Mouse (Mus musculus): ENCODE data around the gene Slc8b1. TPM values are rescaled to one million over a fixed set of nuclear protein-coding genes. Genes with fewer than 3 reads are reported as not detected.

The Slc8b1 gene
- 1.6 and 2.1 TPM in 2 replicates for polyA plus RNA-seq (2014; fragmentation: Nextera tagmentation; extraction: Ambion mirVana)

- H3K4me1 ChIP-seq (ENCODE audit: control insufficient read depth, insufficient read depth, low read length): peaks cover 12% of the 10 kb centered on the region; the same call in 1 of the 2 replicates
- H3K4me3 ChIP-seq (ENCODE audit: low read depth, low read length): peak within 1 kb of the TSS; percentile 55
- H3K27me3 ChIP-seq (ENCODE audit: control insufficient read depth, insufficient read depth, low read length): 0 out of 2 replicates have a peak, but pooled peaks cover 4% of the 10 kb centered on the region
- H3K27ac ChIP-seq (ENCODE audit: low read depth, low read length): no peak within 1 kb of the TSS
- peak within 1 kb of the TSS; percentile 67 for H3K9ac ChIP-seq (ENCODE audit: low read depth, low read length)
- peak; percentile 87 for ATAC-seq (replicated peaks; ENCODE audit: insufficient number of reproducible peaks, low FRiP score, low TSS enrichment)
- H3K9me3 ChIP-seq (replicated peaks; ENCODE audit: control insufficient read depth, low read length): no peaks in the 10 kb centered on the region
- H3K4me2 ChIP-seq: peak within 1 kb of the TSS; percentile 82
- no peaks in the 10 kb centered on the region for H3K36me3 ChIP-seq (ENCODE audit: control insufficient read depth, insufficient read depth, low read length)
- 2% methylated on average over 36 of the region's 36 CpGs for WGBS (ENCODE audit: insufficient replicate concordance)
These were observed at the start of gene Slc8b1 for GRCm38 (mm10) chr5:120510982-120511642. Gene Slc8b1 (plus strand): TSS chr5:120511168.

- WGBS (ENCODE audit: insufficient replicate concordance): 76% methylated on average over 15 of the region's 15 CpGs
- H3K4me2 ChIP-seq: no peak overlapping the region
- H3K27me3 ChIP-seq (ENCODE audit: control insufficient read depth, insufficient read depth, low read length): peaks cover 25% of the 10 kb centered on the region
- no peaks in the 10 kb centered on the region; the same call in 1 of the 2 replicates for H3K9me3 ChIP-seq (replicated peaks; ENCODE audit: control insufficient read depth, low read length)
- no peak overlapping the region for H3K27ac ChIP-seq (ENCODE audit: low read depth, low read length)
- no peak overlapping the region for H3K4me3 ChIP-seq (ENCODE audit: low read depth, low read length)
- no peak for ATAC-seq (replicated peaks; ENCODE audit: insufficient number of reproducible peaks, low FRiP score, low TSS enrichment)
- H3K4me1 ChIP-seq (ENCODE audit: control insufficient read depth, insufficient read depth, low read length): peaks cover 3% of the 10 kb centered on the region
- H3K36me3 ChIP-seq (ENCODE audit: control insufficient read depth, insufficient read depth, low read length): no peaks in the 10 kb centered on the region
- no peak overlapping the region for H3K9ac ChIP-seq (ENCODE audit: low read depth, low read length)
These were observed 49.1 kb upstream of the Slc8b1 start for GRCm38 (mm10) chr5:120461902-120462301.

DNA sequence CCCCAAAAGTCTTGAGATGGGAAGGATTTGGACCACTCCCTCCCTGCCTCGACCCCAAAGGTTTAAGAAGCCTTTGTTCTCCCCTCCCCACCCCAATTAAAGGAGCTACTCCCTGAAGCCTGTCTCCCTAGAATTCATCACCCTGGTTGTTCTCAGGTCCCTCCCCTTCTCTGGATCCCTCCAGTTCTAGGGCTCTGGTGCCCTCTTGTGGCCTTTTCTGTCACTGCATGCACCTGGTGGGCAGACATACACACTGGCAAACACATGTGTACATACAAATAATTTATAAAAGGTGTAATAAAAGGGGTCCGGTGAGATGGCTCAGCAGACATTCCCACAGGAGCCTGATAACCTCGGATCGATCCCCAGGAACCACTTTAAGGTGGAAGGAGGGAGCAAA is 46.6 kb upstream of the Slc8b1 start:
- ATAC-seq (replicated peaks; ENCODE audit: insufficient number of reproducible peaks, low FRiP score, low TSS enrichment): no peak
- Histone ChIP-seq H3K27ac (ENCODE audit: low read depth, low read length) (no peak overlapping the region), H3K9ac (ENCODE audit: low read depth, low read length) (no peak overlapping the region), H3K36me3 (ENCODE audit: control insufficient read depth, insufficient read depth, low read length) (no peaks in the 10 kb centered on the region), H3K4me2 (no peak overlapping the region), H3K27me3 (ENCODE audit: control insufficient read depth, insufficient read depth, low read length) (peaks cover 22% of the 10 kb centered on the region), H3K4me1 (ENCODE audit: control insufficient read depth, insufficient read depth, low read length) (peaks cover 3% of the 10 kb centered on the region), H3K9me3 (replicated peaks; ENCODE audit: control insufficient read depth, low read length) (no peaks in the 10 kb centered on the region; the same call in 1 of the 2 replicates), H3K4me3 (ENCODE audit: low read depth, low read length) (no peak overlapping the region)
- 57% methylated on average over 4 of the region's 4 CpGs for WGBS (ENCODE audit: insufficient replicate concordance)

DNA sequence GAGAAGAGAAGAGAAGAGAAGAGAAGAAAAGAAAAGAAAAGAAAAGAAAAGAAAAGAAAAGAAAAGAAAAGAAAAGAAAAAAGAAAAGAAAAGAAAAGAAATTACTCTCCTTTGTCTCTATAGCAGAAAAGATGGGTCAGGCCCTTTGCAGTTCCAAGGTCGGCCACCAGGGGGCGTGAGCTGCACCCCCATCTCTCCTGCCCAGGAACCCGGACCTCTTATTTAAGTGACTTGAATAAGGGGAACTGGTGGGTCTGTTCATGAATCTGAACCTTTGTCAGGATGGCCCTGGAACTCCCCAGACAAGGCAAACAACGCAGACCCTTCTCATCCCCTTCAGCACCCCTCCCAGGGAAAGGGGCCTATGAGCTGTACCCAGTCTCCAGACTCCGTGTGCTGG is 45.9 kb upstream of the Slc8b1 start:
- Histone ChIP-seq H3K36me3 (ENCODE audit: control insufficient read depth, insufficient read depth, low read length) (no peaks in the 10 kb centered on the region), H3K4me2 (no peak overlapping the region), H3K9me3 (replicated peaks; ENCODE audit: control insufficient read depth, low read length) (no peaks in the 10 kb centered on the region; the same call in 1 of the 2 replicates), H3K4me3 (ENCODE audit: low read depth, low read length) (no peak overlapping the region), H3K27me3 (ENCODE audit: control insufficient read depth, insufficient read depth, low read length) (peaks cover 22% of the 10 kb centered on the region), H3K27ac (ENCODE audit: low read depth, low read length) (no peak overlapping the region), H3K4me1 (ENCODE audit: control insufficient read depth, insufficient read depth, low read length) (peaks cover 3% of the 10 kb centered on the region), H3K9ac (ENCODE audit: low read depth, low read length) (no peak overlapping the region)
- 38% methylated on average over 5 of the region's 5 CpGs for WGBS (ENCODE audit: insufficient replicate concordance)
- ATAC-seq (replicated peaks; ENCODE audit: insufficient number of reproducible peaks, low FRiP score, low TSS enrichment): no peak

GRCm38 (mm10) chr5:120465860-120466259 is 45.1 kb upstream of the Slc8b1 start:
- H3K4me3 ChIP-seq (ENCODE audit: low read depth, low read length): no peak overlapping the region
- H3K27me3 ChIP-seq (ENCODE audit: control insufficient read depth, insufficient read depth, low read length): peaks cover 21% of the 10 kb centered on the region
- ATAC-seq (replicated peaks; ENCODE audit: insufficient number of reproducible peaks, low FRiP score, low TSS enrichment): no peak
- H3K9ac ChIP-seq (ENCODE audit: low read depth, low read length): no peak overlapping the region
- no peaks in the 10 kb centered on the region; the same call in 1 of the 2 replicates for H3K9me3 ChIP-seq (replicated peaks; ENCODE audit: control insufficient read depth, low read length)
- no peaks in the 10 kb centered on the region for H3K36me3 ChIP-seq (ENCODE audit: control insufficient read depth, insufficient read depth, low read length)
- peaks cover 3% of the 10 kb centered on the region for H3K4me1 ChIP-seq (ENCODE audit: control insufficient read depth, insufficient read depth, low read length)
- no peak overlapping the region for H3K4me2 ChIP-seq
- 58% methylated on average over 6 of the region's 6 CpGs for WGBS (ENCODE audit: insufficient replicate concordance)
- no peak overlapping the region for H3K27ac ChIP-seq (ENCODE audit: low read depth, low read length)

DNA sequence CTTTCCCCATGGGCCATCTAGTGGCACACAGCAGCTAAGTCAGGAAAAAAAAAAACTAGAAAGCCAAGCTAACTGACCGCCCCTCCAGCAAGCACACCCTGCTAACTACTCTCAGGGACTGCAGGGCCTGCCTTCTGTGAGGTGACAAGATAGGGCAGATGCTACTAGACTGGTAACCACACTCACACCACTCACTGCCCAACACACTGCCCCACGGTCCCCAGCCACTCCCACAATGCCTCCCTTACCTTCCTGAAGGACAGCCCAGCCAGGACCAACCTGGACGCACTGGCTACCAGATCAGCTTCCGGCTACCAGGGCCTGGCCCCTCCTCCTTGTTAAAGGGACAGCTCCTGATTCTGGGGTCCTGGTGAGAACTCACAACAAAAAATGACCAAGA is 43.9 kb upstream of the Slc8b1 start:
- Histone ChIP-seq H3K4me1 (ENCODE audit: control insufficient read depth, insufficient read depth, low read length) (peaks cover 3% of the 10 kb centered on the region; the same call in 1 of the 2 replicates), H3K9ac (ENCODE audit: low read depth, low read length) (peak overlapping the region; percentile 56; the same call in 1 of the 2 replicates), H3K36me3 (ENCODE audit: control insufficient read depth, insufficient read depth, low read length) (no peaks in the 10 kb centered on the region), H3K9me3 (replicated peaks; ENCODE audit: control insufficient read depth, low read length) (no peaks in the 10 kb centered on the region; the same call in 1 of the 2 replicates), H3K27me3 (ENCODE audit: control insufficient read depth, insufficient read depth, low read length) (peaks cover 13% of the 10 kb centered on the region), H3K27ac (ENCODE audit: low read depth, low read length) (no peak overlapping the region), H3K4me2 (peak overlapping the region; percentile 47), H3K4me3 (ENCODE audit: low read depth, low read length) (peak overlapping the region; percentile 35)
- 6% methylated on average over 4 of the region's 4 CpGs for WGBS (ENCODE audit: insufficient replicate concordance)
- ATAC-seq (replicated peaks; ENCODE audit: insufficient number of reproducible peaks, low FRiP score, low TSS enrichment): no peak

DNA sequence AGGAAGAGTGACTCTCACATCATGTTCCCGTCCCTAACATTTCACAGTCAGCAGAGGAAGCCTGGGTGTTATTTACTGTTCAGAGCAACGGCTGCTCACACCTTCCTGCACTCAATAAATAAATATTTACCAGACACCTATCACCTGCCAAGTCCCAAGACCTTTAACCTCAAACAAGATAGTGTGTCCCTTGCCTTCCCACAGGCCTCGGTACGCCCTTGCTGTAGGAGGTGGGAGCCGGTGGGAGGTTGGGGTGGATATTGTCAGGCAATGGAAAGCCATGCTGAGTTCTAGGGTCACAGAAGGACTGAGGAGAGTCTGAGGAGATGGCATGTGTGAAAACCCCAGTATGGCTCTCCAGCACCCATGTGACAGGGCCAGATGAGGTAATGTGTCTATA is 42.6 kb upstream of the Slc8b1 start:
- H3K9me3 ChIP-seq (replicated peaks; ENCODE audit: control insufficient read depth, low read length): no peaks in the 10 kb centered on the region; the same call in 1 of the 2 replicates
- ATAC-seq (replicated peaks; ENCODE audit: insufficient number of reproducible peaks, low FRiP score, low TSS enrichment): no peak
- H3K27ac ChIP-seq (ENCODE audit: low read depth, low read length): no peak overlapping the region
- WGBS (ENCODE audit: insufficient replicate concordance): 65% methylated on average over 5 of the region's 5 CpGs
- H3K27me3 ChIP-seq (ENCODE audit: control insufficient read depth, insufficient read depth, low read length): 0 out of 2 replicates have a peak, but pooled peaks cover 3% of the 10 kb centered on the region
- H3K36me3 ChIP-seq (ENCODE audit: control insufficient read depth, insufficient read depth, low read length): no peaks in the 10 kb centered on the region
- H3K4me1 ChIP-seq (ENCODE audit: control insufficient read depth, insufficient read depth, low read length): peaks cover 3% of the 10 kb centered on the region; the same call in 1 of the 2 replicates
- H3K4me2 ChIP-seq: no peak overlapping the region
- H3K4me3 ChIP-seq (ENCODE audit: low read depth, low read length): no peak overlapping the region
- H3K9ac ChIP-seq (ENCODE audit: low read depth, low read length): no peak overlapping the region

- Histone ChIP-seq H3K27me3 (ENCODE audit: control insufficient read depth, insufficient read depth, low read length) (no peaks in the 10 kb centered on the region), H3K27ac (ENCODE audit: low read depth, low read length) (no peak overlapping the region), H3K9me3 (replicated peaks; ENCODE audit: control insufficient read depth, low read length) (no peaks in the 10 kb centered on the region; the same call in 1 of the 2 replicates), H3K36me3 (ENCODE audit: control insufficient read depth, insufficient read depth, low read length) (no peaks in the 10 kb centered on the region), H3K4me3 (ENCODE audit: low read depth, low read length) (no peak overlapping the region), H3K9ac (ENCODE audit: low read depth, low read length) (no peak overlapping the region), H3K4me1 (ENCODE audit: control insufficient read depth, insufficient read depth, low read length) (peaks cover 3% of the 10 kb centered on the region; the same call in 1 of the 2 replicates), H3K4me2 (no peak overlapping the region)
- 80% methylated on average over 6 of the region's 6 CpGs for WGBS (ENCODE audit: insufficient replicate concordance)
- ATAC-seq (replicated peaks; ENCODE audit: insufficient number of reproducible peaks, low FRiP score, low TSS enrichment): no peak
These were observed 42.1 kb upstream of the Slc8b1 start for GRCm38 (mm10) chr5:120468830-120469229.

- Histone ChIP-seq H3K27me3 (ENCODE audit: control insufficient read depth, insufficient read depth, low read length) (no peaks in the 10 kb centered on the region), H3K4me3 (ENCODE audit: low read depth, low read length) (no peak overlapping the region), H3K4me2 (no peak overlapping the region), H3K36me3 (ENCODE audit: control insufficient read depth, insufficient read depth, low read length) (no peaks in the 10 kb centered on the region), H3K4me1 (ENCODE audit: control insufficient read depth, insufficient read depth, low read length) (peaks cover 9% of the 10 kb centered on the region), H3K9ac (ENCODE audit: low read depth, low read length) (no peak overlapping the region), H3K27ac (ENCODE audit: low read depth, low read length) (no peak overlapping the region), H3K9me3 (replicated peaks; ENCODE audit: control insufficient read depth, low read length) (no peaks in the 10 kb centered on the region)
- no peak for ATAC-seq (replicated peaks; ENCODE audit: insufficient number of reproducible peaks, low FRiP score, low TSS enrichment)
- 52% methylated on average over 4 of the region's 4 CpGs for WGBS (ENCODE audit: insufficient replicate concordance)
These were observed 39.4 kb upstream of the Slc8b1 start for GRCm38 (mm10) chr5:120471538-120471937.
